Mouse (Mus musculus) megakaryocyte, embryonic 14.5 days (primary cell): Measurements from ENCODE around the gene Hsd17b3.

ENCODE experiments used
- FLI1 ChIP-seq: IDR thresholded peaks from 2 replicates; pipeline ENCODE4 v1.6.1; 2012; ENCODE audit warnings: low read length, inconsistent platforms, mixed read lengths
- GATA1 ChIP-seq: IDR thresholded peaks from 3 replicates; pipeline ENCODE4 v1.6.1; 2012; ENCODE audit warnings: mixed read lengths, low read length, inconsistent platforms, borderline replicate concordance

DNA sequence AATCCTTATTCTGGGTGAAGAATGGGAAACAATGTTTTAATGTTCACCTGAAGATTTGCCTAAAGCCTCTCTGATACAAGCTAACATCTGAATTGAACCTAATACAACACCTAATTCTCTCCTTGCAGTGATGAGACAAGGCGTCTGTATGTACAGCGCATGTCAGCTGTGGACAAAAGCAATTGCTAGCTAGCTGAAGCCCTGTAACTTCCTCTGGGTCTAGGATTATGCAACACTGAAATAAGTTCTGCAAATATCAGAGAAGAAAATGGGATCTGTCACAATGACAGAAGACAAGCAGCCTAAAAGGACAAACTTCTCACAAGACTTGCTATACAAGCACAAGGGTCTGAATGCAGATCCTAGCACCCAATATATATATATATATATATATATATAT lies 40.6 kb downstream of the Hsd17b3 start:
- TF ChIP-seq GATA1, result no peak
- no peak for TF ChIP-seq FLI1
